Mouse (Mus musculus): ENCODE results near the gene Zfp872. TPM values are rescaled to one million over a fixed set of nuclear protein-coding genes. Genes with fewer than 3 reads are reported as not detected.

Gene Zfp872
- polyA plus RNA-seq, 1 experiment from 2014 or later, result 0.22 TPM

DNA sequence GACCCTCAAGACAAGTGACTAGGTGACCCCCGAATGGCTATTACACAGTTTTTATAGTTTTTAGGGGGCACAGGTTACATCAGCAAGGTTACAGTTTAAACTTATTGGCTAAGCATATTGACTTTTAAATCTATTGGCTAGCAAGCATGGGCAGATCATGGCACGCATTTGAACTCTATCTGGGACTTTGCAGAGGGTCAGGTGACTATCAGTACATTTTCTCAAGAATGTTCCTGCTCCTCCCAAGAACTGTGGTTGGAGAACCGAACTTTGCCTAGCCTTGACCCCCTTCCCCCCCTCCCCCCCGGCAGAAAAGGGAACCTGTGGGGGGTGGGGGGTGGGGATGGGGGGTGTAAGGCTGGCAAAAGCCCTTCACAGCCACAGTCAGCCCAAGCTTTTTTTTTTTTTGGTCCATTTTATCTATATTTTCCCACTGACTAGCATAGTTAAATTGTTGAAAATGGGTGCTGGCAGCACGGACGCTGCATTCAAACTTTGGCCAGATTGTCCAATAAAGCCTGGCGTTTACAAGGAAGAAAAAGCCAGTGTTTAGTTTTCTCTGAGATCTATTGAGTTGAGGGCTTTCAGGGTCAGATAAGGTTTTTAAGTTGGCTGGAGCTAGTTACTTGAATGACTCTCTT, 41.6 kb downstream of the Zfp872 start:
- Histone ChIP-seq H3K4me2 (ENCODE audit: low read depth, low read length) (no peak overlapping the region), H3K4me3 (ENCODE audit: low read depth, low read length) (no peak overlapping the region), H3K27ac (replicated peaks; ENCODE audit: low read depth, low read length) (no peak overlapping the region), H3K9ac (ENCODE audit: low read depth, low read length) (no peak overlapping the region), H3K27me3 (replicated peaks; ENCODE audit: control insufficient read depth, insufficient read depth, low read length) (no peaks in the 10 kb centered on the region), H3K4me1 (ENCODE audit: control insufficient read depth, insufficient read depth, low read length) (peaks cover 4% of the 10 kb centered on the region; the same call in 1 of the 2 replicates), H3K9me3 (ENCODE audit: control insufficient read depth, low read length) (no peaks in the 10 kb centered on the region), H3K36me3 (ENCODE audit: control insufficient read depth, insufficient read depth, low read length) (no peaks in the 10 kb centered on the region)
- ATAC-seq (ENCODE audit: low read depth) (no peak), DNase-seq (ENCODE audit: low spot score) (no peak)
- WGBS, result 92% methylated on average over 7 of the region's 7 CpGs

DNA sequence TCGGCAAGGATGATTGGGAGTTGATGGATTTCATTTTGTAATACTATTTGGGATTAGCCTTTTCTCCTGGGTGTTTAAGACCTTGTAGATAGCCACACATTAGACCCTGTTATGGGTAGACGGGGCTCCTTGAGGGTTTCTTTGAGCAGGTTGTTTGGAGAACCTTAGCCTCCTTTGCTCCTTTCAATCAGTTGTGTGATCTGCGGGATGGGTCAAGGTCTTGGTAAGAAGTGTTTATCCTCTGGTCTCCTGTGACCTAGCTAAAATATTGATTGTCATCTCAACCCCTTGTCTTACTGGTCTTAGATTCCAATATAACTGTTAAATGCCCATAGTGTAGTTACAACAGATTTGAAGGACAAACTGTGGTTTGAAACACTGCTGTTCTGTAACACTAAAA, 42.2 kb downstream of the Zfp872 start:
- Histone ChIP-seq H3K4me2 (ENCODE audit: low read depth, low read length) (no peak overlapping the region), H3K36me3 (ENCODE audit: control insufficient read depth, insufficient read depth, low read length) (0 out of 2 replicates have a peak, but pooled peaks cover 4% of the 10 kb centered on the region), H3K4me1 (ENCODE audit: control insufficient read depth, insufficient read depth, low read length) (peaks cover 4% of the 10 kb centered on the region; the same call in 1 of the 2 replicates), H3K9me3 (ENCODE audit: control insufficient read depth, low read length) (no peaks in the 10 kb centered on the region), H3K9ac (ENCODE audit: low read depth, low read length) (no peak overlapping the region), H3K4me3 (ENCODE audit: low read depth, low read length) (no peak overlapping the region), H3K27me3 (replicated peaks; ENCODE audit: control insufficient read depth, insufficient read depth, low read length) (no peaks in the 10 kb centered on the region), H3K27ac (replicated peaks; ENCODE audit: low read depth, low read length) (no peak overlapping the region)
- WGBS, result 93% methylated on average over 3 of the region's 3 CpGs
- ATAC-seq (ENCODE audit: low read depth), result no peak
- DNase-seq (ENCODE audit: low spot score), result no peak

DNA sequence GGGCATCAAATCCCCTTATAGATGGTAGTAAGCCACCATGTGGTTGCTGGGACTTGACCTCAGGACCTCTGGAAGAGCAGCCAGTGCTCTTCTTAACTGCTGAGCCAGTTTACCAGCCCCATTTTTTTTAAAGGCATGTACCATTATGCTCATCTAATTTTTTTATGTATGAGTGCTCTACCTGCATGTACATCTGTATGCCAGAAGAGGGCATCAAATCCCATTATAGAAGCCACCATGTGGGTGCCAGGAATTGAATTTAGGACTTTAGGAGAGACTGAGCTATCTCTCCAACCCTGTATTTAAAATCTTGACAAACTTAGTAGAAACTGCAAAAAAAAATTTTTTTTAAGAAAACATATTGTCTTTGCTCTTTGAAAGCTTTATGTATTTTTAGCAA, 42.7 kb downstream of the Zfp872 start:
- no peak overlapping the region for H3K9ac ChIP-seq (ENCODE audit: low read depth, low read length)
- no peak overlapping the region for H3K4me3 ChIP-seq (ENCODE audit: low read depth, low read length)
- H3K27me3 ChIP-seq (replicated peaks; ENCODE audit: control insufficient read depth, insufficient read depth, low read length), result no peaks in the 10 kb centered on the region
- DNase-seq (ENCODE audit: low spot score) (no peak), ATAC-seq (ENCODE audit: low read depth) (no peak)
- H3K36me3 ChIP-seq (ENCODE audit: control insufficient read depth, insufficient read depth, low read length), result peaks cover 8% of the 10 kb centered on the region; the same call in 1 of the 2 replicates
- no peaks in the 10 kb centered on the region for H3K9me3 ChIP-seq (ENCODE audit: control insufficient read depth, low read length)
- no peak overlapping the region for H3K4me2 ChIP-seq (ENCODE audit: low read depth, low read length)
- no peak overlapping the region for H3K27ac ChIP-seq (replicated peaks; ENCODE audit: low read depth, low read length)
- H3K4me1 ChIP-seq (ENCODE audit: control insufficient read depth, insufficient read depth, low read length), result peaks cover 4% of the 10 kb centered on the region; the same call in 1 of the 2 replicates

GRCm38 (mm10) chr9:22240001-22240400, 52.1 kb downstream of the Zfp872 start:
- ATAC-seq (ENCODE audit: low read depth) (no peak), DNase-seq (ENCODE audit: low spot score) (no peak)
- Histone ChIP-seq H3K4me2 (ENCODE audit: low read depth, low read length) (no peak overlapping the region), H3K9ac (ENCODE audit: low read depth, low read length) (no peak overlapping the region), H3K4me1 (ENCODE audit: control insufficient read depth, insufficient read depth, low read length) (no peaks in the 10 kb centered on the region), H3K27ac (replicated peaks; ENCODE audit: low read depth, low read length) (no peak overlapping the region), H3K36me3 (ENCODE audit: control insufficient read depth, insufficient read depth, low read length) (peaks cover 90% of the 10 kb centered on the region), H3K4me3 (ENCODE audit: low read depth, low read length) (no peak overlapping the region), H3K27me3 (replicated peaks; ENCODE audit: control insufficient read depth, insufficient read depth, low read length) (no peaks in the 10 kb centered on the region), H3K9me3 (ENCODE audit: control insufficient read depth, low read length) (peaks cover 20% of the 10 kb centered on the region)
- WGBS, result 90% methylated on average over 4 of the region's 4 CpGs

- peaks cover 90% of the 10 kb centered on the region for H3K36me3 ChIP-seq (ENCODE audit: control insufficient read depth, insufficient read depth, low read length)
- no peak overlapping the region for H3K4me2 ChIP-seq (ENCODE audit: low read depth, low read length)
- H3K4me3 ChIP-seq (ENCODE audit: low read depth, low read length), result no peak overlapping the region
- H3K27me3 ChIP-seq (replicated peaks; ENCODE audit: control insufficient read depth, insufficient read depth, low read length), result no peaks in the 10 kb centered on the region
- H3K27ac ChIP-seq (replicated peaks; ENCODE audit: low read depth, low read length), result no peak overlapping the region
- ATAC-seq (ENCODE audit: low read depth) (no peak), DNase-seq (ENCODE audit: low spot score) (no peak)
- 90% methylated on average over 2 of the region's 2 CpGs for WGBS
- peaks cover 55% of the 10 kb centered on the region for H3K9me3 ChIP-seq (ENCODE audit: control insufficient read depth, low read length)
- no peak overlapping the region for H3K9ac ChIP-seq (ENCODE audit: low read depth, low read length)
- no peaks in the 10 kb centered on the region for H3K4me1 ChIP-seq (ENCODE audit: control insufficient read depth, insufficient read depth, low read length)
Measured at GRCm38 (mm10) chr9:22244242-22244641, 56.4 kb downstream of the Zfp872 start.

Other genes with a start within 250 kb of the Zfp872 start
- 9.5 and 10.1 TPM in 2 replicates for gene Swsap1, start 232.3 kb upstream of the Zfp872 start, polyA plus RNA-seq (2014; fragmentation: Nextera tagmentation; extraction: Ambion mirVana)
- 4.4 and 4.7 TPM in 2 replicates for gene Epor, start 224.6 kb upstream of the Zfp872 start, polyA plus RNA-seq (2014; fragmentation: Nextera tagmentation; extraction: Ambion mirVana)
- gene Rgl3, start 198.6 kb upstream of the Zfp872 start, polyA plus RNA-seq (2014; fragmentation: Nextera tagmentation; extraction: Ambion mirVana), result 1.3 and 1.7 TPM in 2 replicates
- 2.3 and 4.8 TPM in 2 replicates for gene Ccdc151, start 185.5 kb upstream of the Zfp872 start, polyA plus RNA-seq (2014; fragmentation: Nextera tagmentation; extraction: Ambion mirVana)
- 86.6 and 95.2 TPM in 2 replicates for gene Prkcsh, start 185.3 kb upstream of the Zfp872 start, polyA plus RNA-seq (2014; fragmentation: Nextera tagmentation; extraction: Ambion mirVana)
- 4.6 and 5.1 TPM in 2 replicates for gene Elavl3, start 136.1 kb upstream of the Zfp872 start, polyA plus RNA-seq (2014; fragmentation: Nextera tagmentation; extraction: Ambion mirVana)
- not detected in 2 replicates for gene Gm49318, start 116.8 kb upstream of the Zfp872 start, polyA plus RNA-seq (2014; fragmentation: Nextera tagmentation; extraction: Ambion mirVana)
- 6.5 and 9.2 TPM in 2 replicates for gene Zfp653, start 116.7 kb upstream of the Zfp872 start, polyA plus RNA-seq (2014; fragmentation: Nextera tagmentation; extraction: Ambion mirVana)
- 30.0 and 33.3 TPM in 2 replicates for gene Ecsit, start 102.7 kb upstream of the Zfp872 start, polyA plus RNA-seq (2014; fragmentation: Nextera tagmentation; extraction: Ambion mirVana)
- gene Cnn1, start 88.9 kb upstream of the Zfp872 start, polyA plus RNA-seq (2014; fragmentation: Nextera tagmentation; extraction: Ambion mirVana), result 5.5 and 7.1 TPM in 2 replicates
- 182 and 196 TPM in 2 replicates for gene Elof1, start 70.9 kb upstream of the Zfp872 start, polyA plus RNA-seq (2014; fragmentation: Nextera tagmentation; extraction: Ambion mirVana)
- 21.1 and 36.1 TPM in 2 replicates for gene Acp5, start 52.4 kb upstream of the Zfp872 start, polyA plus RNA-seq (2014; fragmentation: Nextera tagmentation; extraction: Ambion mirVana)
- gene Pigyl, start 31.2 kb upstream of the Zfp872 start, polyA plus RNA-seq (2014; fragmentation: Nextera tagmentation; extraction: Ambion mirVana), result 69.3 and 72.6 TPM in 2 replicates
- gene Zfp809, start 37.6 kb downstream of the Zfp872 start, polyA plus RNA-seq (2014; fragmentation: Nextera tagmentation; extraction: Ambion mirVana), result 16.2 and 16.3 TPM in 2 replicates
- gene Zfp599, start 71.8 kb downstream of the Zfp872 start, polyA plus RNA-seq (2014; fragmentation: Nextera tagmentation; extraction: Ambion mirVana), result 3.3 and 4.8 TPM in 2 replicates
- gene Zfp810, start 119.6 kb downstream of the Zfp872 start, polyA plus RNA-seq (2014; fragmentation: Nextera tagmentation; extraction: Ambion mirVana), result 13.6 and 17.2 TPM in 2 replicates
- 38.7 and 46.2 TPM in 2 replicates for gene Anln, start 201.1 kb downstream of the Zfp872 start, polyA plus RNA-seq (2014; fragmentation: Nextera tagmentation; extraction: Ambion mirVana)
- 4.9 and 5.1 TPM in 2 replicates for gene 9530077C05Rik, start 223.4 kb downstream of the Zfp872 start, polyA plus RNA-seq (2014; fragmentation: Nextera tagmentation; extraction: Ambion mirVana)

Measured in embryonic facial prominence, embryonic 14.5 days (tissue).